Mouse (Mus musculus) small intestine, adult 2 months (tissue): ENCODE results near the gene Ppp1r1a.

Experiments used
- CTCF ChIP-seq: fragments of 200-500 bp; IDR thresholded peaks from 2 replicates; pipeline ENCODE4 v1.5.1; 2012; ENCODE audit warnings: low read depth, mild to moderate bottlenecking, control low read depth, inconsistent platforms, low read length, moderate library complexity, mixed read lengths; ENCODE audit not compliant: insufficient replicate concordance, insufficient read length; ENCODE audit errors: extremely low read depth
- POLR2A ChIP-seq: fragments of 200-500 bp; IDR thresholded peaks from 2 replicates; pipeline ENCODE4 v1.6.1; 2012; ENCODE audit warnings: low read depth, mild to moderate bottlenecking, control low read depth, inconsistent platforms, low read length, moderate library complexity

DNA sequence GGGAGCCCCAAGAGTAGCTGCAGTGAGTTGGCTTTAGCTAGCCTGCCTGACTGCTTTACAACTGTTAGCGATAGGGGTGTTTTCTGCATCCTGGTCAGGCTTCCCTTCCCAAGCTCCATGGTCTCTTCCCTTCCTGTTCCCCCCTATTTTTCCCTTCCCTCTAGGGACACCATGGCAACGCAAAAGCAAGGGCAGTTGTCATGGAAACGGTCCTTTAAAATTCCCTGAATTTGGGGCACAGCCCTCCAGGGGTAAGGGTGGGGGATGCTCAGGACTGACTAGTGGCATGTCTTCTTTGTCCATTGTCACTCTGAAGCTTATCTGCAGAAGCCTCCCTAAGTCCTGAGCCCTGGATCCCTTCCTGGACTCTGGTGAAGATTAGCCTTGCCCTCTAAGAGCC lies 14.6 kb downstream of the Ppp1r1a start:
- TF ChIP-seq CTCF (no peak), POLR2A (no peak)
